Mouse (Mus musculus) spleen, embryonic (tissue): ENCODE data around the gene Fyn.

ENCODE experiments used
- CTCF ChIA-PET: fragments of 350-600 bp; sonication (Branson Sonifier 250); formaldehyde crosslinking; loops from one replicate; lab custom pipeline; 2022; lab: Charles Lee

Fyn gene

GRCm38 (mm10) chr10:39368572-39369135 is at the start of gene Fyn:
TSS of gene Fyn (plus strand) at chr10:39368855.
- CTCF ChIA-PET: no interaction called here

- CTCF ChIA-PET: interaction anchor here (0.6 kb wide), 1 partner anchor 404 kb away, joined by 6 read pairs; no protein-coding TSS in a partner anchor
These were observed 47.6 kb upstream of the Fyn start for GRCm38 (mm10) chr10:39320798-39321622.

- CTCF ChIA-PET: interaction anchor here (0.6 kb wide), 1 partner anchor 403 kb away, joined by 6 read pairs; no protein-coding TSS in a partner anchor
These were observed 47.1 kb upstream of the Fyn start for GRCm38 (mm10) chr10:39321623-39321985.

GRCm38 (mm10) chr10:39322143-39322542 is 46.5 kb upstream of the Fyn start:
- CTCF ChIA-PET: no interaction called here

DNA sequence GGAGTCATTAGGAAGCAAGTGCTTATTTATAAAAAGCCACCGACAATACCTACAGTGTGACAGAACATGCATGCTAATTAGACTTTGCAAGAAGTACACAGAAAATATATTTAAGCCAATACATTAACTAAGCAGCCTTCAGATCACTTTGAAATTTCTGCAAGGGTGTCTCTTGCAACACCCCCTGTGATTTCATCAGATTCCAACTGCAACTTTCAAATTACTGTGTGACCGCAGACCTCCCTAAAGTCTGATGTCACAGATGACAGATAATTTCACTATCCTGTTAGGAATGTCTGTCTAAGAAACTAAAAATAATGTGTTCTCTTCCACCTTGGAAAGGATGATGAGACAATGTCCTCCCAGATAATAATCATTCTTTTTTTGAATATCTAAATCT is 44.4 kb upstream of the Fyn start:
- CTCF ChIA-PET: no interaction called here

DNA sequence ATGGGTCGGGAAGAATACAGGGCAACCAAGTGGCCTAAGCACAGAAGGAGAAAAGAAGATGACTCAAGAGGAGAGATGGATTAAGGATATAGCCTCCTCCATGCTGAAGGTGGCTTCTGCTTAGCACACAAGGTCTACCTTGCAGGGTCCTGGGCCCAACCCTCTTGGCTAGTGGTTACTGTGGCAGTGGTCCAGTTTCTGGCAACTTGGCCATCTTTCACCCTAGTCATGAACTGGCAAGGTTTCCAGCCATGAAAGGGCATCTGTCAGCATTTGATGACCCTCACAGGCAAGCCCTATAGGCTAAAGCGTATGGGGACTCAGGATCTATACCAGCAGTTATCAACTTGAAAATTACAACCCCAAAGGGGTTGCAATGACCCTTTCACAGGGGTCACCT is 40.0 kb upstream of the Fyn start:
- CTCF ChIA-PET: no interaction called here

DNA sequence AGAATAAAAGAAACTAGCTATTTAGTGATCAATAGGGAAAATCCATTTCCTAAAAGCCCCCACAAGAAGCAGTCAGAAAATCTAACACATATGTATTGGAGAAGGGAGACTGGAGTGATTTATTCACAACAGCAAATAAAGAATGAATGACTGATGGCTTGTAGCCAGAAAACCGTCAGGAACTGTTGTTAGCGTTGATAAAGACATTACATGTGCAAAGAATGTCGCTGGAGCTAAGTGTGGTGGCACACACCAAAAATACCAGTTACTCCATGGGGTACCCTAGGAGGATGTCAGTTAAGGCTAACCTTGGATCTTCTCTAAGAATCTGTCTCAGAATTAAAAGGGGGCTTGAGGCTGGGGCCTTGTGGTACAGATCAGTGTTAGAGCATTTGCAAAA is 34.3 kb upstream of the Fyn start:
- CTCF ChIA-PET: no interaction called here

GRCm38 (mm10) chr10:39335880-39336279 is 32.8 kb upstream of the Fyn start:
- CTCF ChIA-PET: no interaction called here

DNA sequence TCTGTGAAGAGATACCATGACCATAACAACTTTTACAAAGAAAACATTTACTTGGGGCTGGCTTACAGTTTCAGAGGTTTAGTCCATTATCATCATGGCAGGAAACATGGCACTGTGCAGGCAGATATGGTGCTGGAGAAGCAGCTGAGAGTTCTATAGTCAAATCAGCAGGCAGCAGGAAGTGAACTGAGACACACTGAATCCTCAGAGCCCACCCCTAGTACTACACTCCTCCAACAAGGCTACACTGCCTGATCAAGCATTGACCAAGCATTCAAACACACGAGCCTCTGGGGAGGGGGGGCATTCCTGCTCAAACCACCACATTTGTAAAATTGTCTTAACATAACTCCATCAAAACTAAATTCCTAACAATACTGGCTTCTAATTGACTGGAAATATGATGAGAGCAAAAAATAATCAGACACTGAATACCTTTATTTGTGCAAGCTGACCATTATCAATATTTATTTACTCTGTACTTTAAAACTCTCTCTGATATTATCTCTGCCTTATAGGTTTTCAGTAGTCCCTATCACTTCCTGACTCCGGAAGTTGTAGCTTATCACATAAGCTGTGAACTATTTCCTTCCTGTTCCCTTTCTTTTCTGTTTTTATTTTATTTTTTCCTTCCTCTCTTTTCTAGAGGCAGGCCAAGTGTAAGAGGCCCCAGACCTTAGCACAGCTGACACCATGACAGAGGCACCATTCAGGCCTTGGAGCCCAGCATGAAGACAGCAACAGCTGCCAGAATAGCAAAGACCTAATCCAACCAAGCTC is 29.3 kb upstream of the Fyn start:
- CTCF ChIA-PET: interaction anchor here (1.6 kb wide), 1 partner anchor 12 kb away, joined by 3 read pairs; no protein-coding TSS in a partner anchor

DNA sequence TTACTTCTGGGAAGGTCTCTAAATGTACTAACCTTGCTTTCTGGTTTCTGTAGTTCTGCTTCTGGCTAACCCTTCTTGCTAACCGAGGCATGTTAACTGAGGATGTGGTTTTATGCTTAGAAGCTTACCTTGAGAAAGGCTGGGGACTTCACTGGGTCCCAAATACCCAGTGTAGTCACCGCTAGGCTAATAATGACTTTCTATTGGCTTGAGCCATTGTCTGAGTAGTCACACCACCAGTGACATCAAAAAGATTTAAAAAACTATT is 28.8 kb upstream of the Fyn start:
- CTCF ChIA-PET: interaction anchor here (1.6 kb wide), 1 partner anchor 12 kb away, joined by 3 read pairs; no protein-coding TSS in a partner anchor

- CTCF ChIA-PET: no interaction called here
These were observed 25.1 kb upstream of the Fyn start for GRCm38 (mm10) chr10:39343551-39343950.

DNA sequence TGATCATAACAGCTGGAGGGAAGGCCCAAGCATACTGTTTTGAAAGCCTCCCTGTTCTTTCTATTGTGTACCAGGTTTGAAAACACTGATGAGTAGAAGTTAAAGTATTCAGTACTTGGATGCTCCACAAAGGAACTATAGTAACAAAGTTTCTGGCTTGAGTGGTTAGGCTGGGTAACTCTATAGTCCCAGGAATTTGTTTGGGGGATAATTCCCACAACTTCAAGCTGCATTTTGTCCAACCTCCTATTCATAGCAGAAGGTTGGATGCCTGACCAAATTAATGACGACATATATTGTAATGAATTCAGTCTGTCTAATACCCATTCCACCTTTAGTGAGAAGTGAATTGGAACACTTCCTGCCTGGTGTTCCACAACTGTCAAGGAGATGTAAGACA is 22.7 kb upstream of the Fyn start:
- CTCF ChIA-PET: no interaction called here

- CTCF ChIA-PET: no interaction called here
These were observed 18.8 kb upstream of the Fyn start for GRCm38 (mm10) chr10:39349781-39350364.

- CTCF ChIA-PET: no interaction called here
These were observed 4.5 kb upstream of the Fyn start for GRCm38 (mm10) chr10:39364196-39364595.

DNA sequence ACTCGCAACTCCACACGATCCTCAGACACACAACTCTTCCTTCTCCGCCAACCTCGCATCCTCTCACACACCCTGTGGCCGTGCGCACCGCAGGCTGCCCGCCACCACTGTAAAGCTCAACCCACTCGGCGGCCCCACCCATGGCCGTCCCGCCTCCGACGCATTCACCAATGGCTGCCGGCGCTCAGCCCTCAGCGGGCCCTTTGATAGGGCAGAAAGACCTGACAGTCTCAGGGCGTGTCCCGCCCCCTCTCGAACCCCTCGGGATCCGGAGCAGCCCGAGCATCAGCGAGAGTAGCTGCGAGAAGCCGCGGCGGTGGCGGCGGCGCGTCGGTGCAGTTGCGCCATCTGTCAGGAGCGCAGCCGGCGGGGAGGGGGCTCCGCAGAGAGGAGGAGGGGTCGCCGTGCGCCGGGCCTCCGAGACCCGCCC is 862 bp downstream of the Fyn start:
- CTCF ChIA-PET: interaction anchor here (0.6 kb wide), 1 partner anchor 686 kb away, joined by 3 read pairs; no protein-coding TSS in a partner anchor

- CTCF ChIA-PET: interaction anchor here (0.5 to 0.6 kb wide), 2 partner anchors 91 to 685 kb away, joined by 3 read pairs; no protein-coding TSS in a partner anchor
These were observed 1.5 kb downstream of the Fyn start for GRCm38 (mm10) chr10:39369977-39370785.

DNA sequence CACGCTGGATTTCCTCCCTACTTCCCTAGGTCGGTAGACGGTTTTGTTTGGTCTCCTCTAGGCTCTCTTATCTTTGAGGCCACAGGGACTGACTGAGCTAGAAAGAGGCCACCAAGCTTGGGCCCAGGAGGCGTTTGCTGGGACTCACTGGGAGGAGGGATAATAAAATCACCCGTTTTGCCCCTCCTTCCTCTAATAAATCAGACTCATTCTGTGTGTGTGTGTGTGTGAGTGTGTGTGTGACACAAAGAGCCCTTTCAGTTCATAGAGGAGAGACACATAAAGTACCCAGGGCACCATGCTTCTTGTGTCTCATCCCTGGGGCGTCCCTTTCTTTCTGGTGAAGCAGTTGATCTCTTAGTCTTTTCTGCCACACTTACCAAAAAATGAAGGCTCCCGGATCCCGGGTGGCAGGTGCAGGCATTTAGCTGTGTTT is 2.1 kb downstream of the Fyn start:
- CTCF ChIA-PET: interaction anchor here (0.5 to 1.2 kb wide), 2 partner anchors 53 to 92 kb away, joined by 3 to 4 read pairs; no protein-coding TSS in a partner anchor

DNA sequence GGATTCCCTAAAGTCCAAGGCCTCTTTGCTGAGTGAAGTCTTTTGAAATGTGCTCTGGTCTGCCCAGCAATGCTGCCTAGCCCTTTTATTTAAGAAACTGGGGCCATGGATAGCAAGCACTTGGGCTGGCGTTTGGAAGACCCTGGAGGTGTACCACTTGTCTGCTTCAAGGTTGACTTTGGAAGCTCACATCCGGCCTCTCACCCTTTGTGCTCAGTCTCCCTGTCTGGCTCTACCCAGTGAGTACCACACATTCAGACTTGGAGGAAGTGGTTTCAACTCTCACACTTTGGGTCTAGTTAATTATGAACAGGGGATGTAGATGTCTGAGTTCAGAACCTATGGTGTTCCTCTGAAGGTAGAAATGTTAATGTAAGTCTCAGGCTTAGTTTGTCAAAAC is 2.8 kb downstream of the Fyn start:
- CTCF ChIA-PET: interaction anchor here (1.2 kb wide), 1 partner anchor 52 kb away, joined by 4 read pairs; no protein-coding TSS in a partner anchor

DNA sequence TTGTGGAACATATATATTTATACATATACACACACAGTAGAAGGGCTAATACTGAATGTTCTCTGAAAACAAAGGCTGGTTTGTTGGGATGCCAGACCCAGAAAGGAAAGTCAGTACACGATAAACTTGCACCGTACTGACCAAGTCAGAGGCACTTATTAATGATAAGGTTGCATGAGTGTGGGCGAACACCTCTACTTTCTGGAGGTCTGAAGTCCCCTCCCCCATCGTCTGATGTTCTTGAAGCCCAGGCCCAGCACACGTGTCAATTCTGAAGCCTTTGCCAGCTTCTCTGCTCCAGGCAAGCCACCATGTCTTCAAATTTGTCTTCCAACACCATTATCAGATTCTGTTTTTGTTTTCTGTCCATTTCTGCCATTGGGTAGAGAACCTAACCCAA is 3.3 kb downstream of the Fyn start:
- CTCF ChIA-PET: interaction anchor here (1.2 kb wide), 1 partner anchor 51 kb away, joined by 4 read pairs; no protein-coding TSS in a partner anchor

GRCm38 (mm10) chr10:39376676-39377075 is 8.0 kb downstream of the Fyn start:
- CTCF ChIA-PET: no interaction called here

- CTCF ChIA-PET: no interaction called here
These were observed 8.6 kb downstream of the Fyn start for GRCm38 (mm10) chr10:39377219-39377618.
